Mouse (Mus musculus): Measurements from ENCODE around the gene Ak3. TPM values are rescaled to one million over a fixed set of nuclear protein-coding genes. Genes with fewer than 3 reads are reported as not detected.
"Not testable (repeated sequence)": the region's sequence is repeated elsewhere in the genome, so short reads cannot be mapped to it uniquely, and the experiment has no call there.

The Ak3 gene
- polyA plus RNA-seq, 1 experiment from 2014 or later = 80.8 TPM

DNA sequence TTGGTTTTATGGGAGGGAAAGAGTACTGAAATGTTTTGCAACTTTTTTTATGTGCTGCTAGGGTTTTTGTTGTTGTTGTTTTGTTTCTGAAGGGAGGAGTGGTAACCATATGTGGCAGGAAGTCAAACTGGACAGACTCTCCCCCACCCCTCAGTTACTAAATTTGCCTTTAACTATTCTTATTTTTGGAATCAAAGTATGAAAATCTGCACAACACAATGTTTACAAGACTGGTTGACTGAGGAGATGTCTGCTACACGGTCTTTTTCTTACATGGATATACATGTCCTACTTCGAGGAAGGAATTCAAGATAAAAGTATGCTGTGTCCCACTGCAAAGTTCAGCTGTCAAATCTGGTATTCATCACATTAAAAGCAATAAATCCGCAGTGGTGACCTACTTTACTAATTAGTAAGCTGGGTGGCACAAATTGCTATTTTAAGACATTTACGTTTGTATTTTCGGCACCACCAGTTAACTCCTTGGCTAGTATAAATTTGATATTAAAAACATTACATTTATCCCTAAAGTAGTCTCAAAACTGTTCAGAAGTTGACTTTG is 31.5 kb downstream of the Ak3 start:
- Histone ChIP-seq H3K9me3 (replicated peaks) (no peaks in the 10 kb centered on the region), H3K4me2 (no peak overlapping the region), H3K4me1 (replicated peaks) (peaks cover 2% of the 10 kb centered on the region; the same call in 1 of the 2 replicates), H3K27me3 (replicated peaks) (no peaks in the 10 kb centered on the region), H3K9ac (no peak overlapping the region), H3K36me3 (peaks cover 67% of the 10 kb centered on the region), H3K27ac (ENCODE audit: poor library complexity, severe bottlenecking) (no peak overlapping the region), H3K4me3 (no peak overlapping the region)
- ATAC-seq (ENCODE audit: insufficient number of reproducible peaks, low FRiP score) = no peak
- 65% methylated on average over 5 of the region's 5 CpGs for WGBS

DNA sequence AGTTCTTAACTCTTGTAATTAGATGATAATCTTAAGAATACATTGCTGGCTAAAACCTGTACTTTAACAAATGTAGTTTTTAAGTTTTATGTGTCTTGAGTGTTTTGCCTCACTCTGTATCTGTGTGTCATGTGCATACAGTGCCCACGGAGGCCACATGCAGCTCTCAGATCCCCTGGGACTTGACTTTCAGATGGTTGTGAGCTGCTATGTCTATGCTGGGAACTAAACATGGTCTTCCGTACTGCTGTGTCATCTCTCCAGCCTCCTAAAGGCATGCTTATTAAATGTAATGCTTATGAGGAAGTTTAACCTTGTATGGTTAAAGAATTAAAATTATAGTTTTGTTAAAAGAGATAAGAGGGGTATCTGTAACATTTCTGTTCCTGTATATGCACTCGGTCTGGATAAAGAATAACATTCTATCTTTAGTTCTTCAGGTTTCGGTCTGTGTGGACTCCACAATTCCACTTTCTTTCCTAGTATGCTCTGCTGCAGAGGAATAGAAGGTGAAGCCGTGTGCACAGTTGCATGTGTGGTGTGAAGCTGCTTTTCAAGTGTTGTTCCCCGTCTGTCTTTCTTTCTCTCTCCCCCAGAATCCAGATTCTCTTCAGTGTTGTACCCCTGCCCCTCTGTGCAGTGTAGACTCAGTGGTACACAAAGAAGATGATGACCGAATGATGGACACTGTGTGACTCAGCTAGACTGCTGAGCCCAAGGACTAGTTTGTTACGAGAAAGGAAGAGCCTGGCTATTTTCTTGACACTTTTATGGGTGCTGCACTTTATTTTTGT is 32.2 kb downstream of the Ak3 start:
- peaks cover 2% of the 10 kb centered on the region; the same call in 1 of the 2 replicates for H3K4me1 ChIP-seq (replicated peaks)
- ATAC-seq (ENCODE audit: insufficient number of reproducible peaks, low FRiP score) = no peak
- no peak overlapping the region for H3K27ac ChIP-seq (ENCODE audit: poor library complexity, severe bottlenecking)
- H3K9me3 ChIP-seq (replicated peaks) = no peaks in the 10 kb centered on the region
- no peaks in the 10 kb centered on the region for H3K27me3 ChIP-seq (replicated peaks)
- WGBS = 79% methylated on average over 8 of the region's 8 CpGs
- no peak overlapping the region for H3K9ac ChIP-seq
- peaks cover 69% of the 10 kb centered on the region for H3K36me3 ChIP-seq
- no peak overlapping the region for H3K4me3 ChIP-seq
- H3K4me2 ChIP-seq = no peak overlapping the region

DNA sequence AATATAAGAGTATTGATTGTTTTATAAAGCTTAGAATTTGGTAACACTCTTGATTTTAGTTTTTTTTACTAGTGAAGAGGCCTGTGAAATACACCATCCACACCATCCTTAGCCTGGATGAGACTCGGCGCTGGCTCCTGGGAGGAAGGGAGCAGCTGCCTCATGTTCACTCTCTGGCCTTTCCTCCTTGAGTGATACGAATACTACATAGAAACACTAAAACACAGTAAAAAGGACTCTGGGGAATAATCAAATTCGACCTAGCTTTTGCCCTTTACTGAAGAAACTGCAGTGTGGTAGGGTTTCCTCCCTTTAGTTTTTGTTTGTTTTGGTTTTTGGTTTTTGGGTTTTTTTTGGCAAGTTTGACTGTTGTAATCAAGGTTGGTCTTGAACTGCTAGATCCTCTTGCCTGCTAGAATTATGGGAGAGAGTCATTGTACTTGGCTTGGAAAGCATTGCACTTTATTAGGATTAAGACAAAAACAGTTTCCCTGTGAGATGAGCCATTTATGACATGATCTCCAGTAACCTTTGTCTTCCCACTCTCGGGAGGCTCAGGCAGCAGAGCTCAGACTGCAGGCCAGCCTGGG is 33.2 kb downstream of the Ak3 start:
- H3K4me2 ChIP-seq = no peak overlapping the region
- 79% methylated on average over 5 of the region's 5 CpGs for WGBS
- no peak overlapping the region for H3K4me3 ChIP-seq
- peaks cover 2% of the 10 kb centered on the region; the same call in 1 of the 2 replicates for H3K4me1 ChIP-seq (replicated peaks)
- peaks cover 62% of the 10 kb centered on the region for H3K36me3 ChIP-seq
- H3K9me3 ChIP-seq (replicated peaks) = no peaks in the 10 kb centered on the region
- ATAC-seq (ENCODE audit: insufficient number of reproducible peaks, low FRiP score) = no peak
- H3K9ac ChIP-seq = no peak overlapping the region
- no peak overlapping the region for H3K27ac ChIP-seq (ENCODE audit: poor library complexity, severe bottlenecking)
- no peaks in the 10 kb centered on the region for H3K27me3 ChIP-seq (replicated peaks)

DNA sequence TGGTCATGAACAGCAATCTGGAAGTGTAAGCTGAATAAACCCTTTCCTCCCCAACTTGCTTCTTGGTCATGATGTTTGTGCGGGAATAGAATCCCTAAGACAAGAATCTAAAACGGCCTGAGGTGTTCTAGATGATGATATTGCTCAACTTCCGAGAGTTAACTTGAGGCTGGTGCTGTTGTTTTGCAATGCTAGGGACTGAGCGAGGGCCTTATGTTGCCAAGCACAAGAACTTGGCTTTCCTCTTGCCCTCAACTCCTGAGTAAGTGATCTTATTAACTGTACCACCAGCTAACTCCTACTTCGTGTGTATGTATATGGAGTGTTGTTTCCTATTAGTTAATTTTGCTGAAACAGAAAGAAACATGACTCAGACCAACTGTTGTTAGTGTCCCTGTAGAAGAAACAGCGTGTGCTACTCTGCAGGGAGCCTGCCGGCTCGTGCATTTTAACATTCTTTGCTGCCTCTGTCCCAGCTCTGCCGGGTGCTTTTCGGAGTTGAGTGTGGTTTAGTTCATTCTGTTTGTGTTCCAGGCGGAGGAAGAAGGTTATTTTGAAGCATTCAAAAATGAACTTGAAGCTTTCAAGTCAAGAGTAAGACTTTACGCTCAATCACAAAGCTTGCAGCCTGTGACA is 36.3 kb downstream of the Ak3 start:
- no peak for ATAC-seq (ENCODE audit: insufficient number of reproducible peaks, low FRiP score)
- Histone ChIP-seq H3K4me3 (no peak overlapping the region), H3K36me3 (peaks cover 74% of the 10 kb centered on the region), H3K27ac (ENCODE audit: poor library complexity, severe bottlenecking) (no peak overlapping the region), H3K9ac (no peak overlapping the region), H3K4me1 (replicated peaks) (no peaks in the 10 kb centered on the region), H3K9me3 (replicated peaks) (no peaks in the 10 kb centered on the region), H3K27me3 (replicated peaks) (no peaks in the 10 kb centered on the region), H3K4me2 (no peak overlapping the region)
- 88% methylated on average over 12 of the region's 12 CpGs for WGBS

DNA sequence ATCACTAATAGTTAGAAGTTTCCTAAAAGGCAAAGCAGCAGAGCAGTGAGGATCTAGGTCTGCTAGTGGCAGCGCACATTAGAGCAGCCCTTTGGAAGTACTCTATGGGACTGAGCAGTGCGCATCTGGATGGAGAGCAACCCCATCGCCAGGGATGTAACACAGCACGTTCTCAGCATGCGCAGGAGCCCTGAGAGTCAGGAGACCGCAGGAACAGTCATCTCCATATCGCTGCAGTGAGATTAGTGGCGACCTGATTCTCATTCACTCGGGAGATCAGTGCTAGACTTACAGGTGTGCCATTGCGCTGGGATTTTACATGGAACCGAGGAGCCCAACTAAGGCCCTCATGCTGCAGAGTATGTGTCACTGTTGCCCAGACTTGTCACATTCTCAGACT is 38.7 kb downstream of the Ak3 start:
- 93% methylated on average over 11 of the region's 11 CpGs for WGBS
- no peaks in the 10 kb centered on the region for H3K27me3 ChIP-seq (replicated peaks)
- no peak overlapping the region for H3K27ac ChIP-seq (ENCODE audit: poor library complexity, severe bottlenecking)
- ATAC-seq (ENCODE audit: insufficient number of reproducible peaks, low FRiP score) = no peak
- no peak overlapping the region for H3K4me2 ChIP-seq
- no peaks in the 10 kb centered on the region for H3K9me3 ChIP-seq (replicated peaks)
- no peaks in the 10 kb centered on the region for H3K4me1 ChIP-seq (replicated peaks)
- H3K9ac ChIP-seq = no peak overlapping the region
- peaks cover 66% of the 10 kb centered on the region for H3K36me3 ChIP-seq
- no peak overlapping the region for H3K4me3 ChIP-seq

DNA sequence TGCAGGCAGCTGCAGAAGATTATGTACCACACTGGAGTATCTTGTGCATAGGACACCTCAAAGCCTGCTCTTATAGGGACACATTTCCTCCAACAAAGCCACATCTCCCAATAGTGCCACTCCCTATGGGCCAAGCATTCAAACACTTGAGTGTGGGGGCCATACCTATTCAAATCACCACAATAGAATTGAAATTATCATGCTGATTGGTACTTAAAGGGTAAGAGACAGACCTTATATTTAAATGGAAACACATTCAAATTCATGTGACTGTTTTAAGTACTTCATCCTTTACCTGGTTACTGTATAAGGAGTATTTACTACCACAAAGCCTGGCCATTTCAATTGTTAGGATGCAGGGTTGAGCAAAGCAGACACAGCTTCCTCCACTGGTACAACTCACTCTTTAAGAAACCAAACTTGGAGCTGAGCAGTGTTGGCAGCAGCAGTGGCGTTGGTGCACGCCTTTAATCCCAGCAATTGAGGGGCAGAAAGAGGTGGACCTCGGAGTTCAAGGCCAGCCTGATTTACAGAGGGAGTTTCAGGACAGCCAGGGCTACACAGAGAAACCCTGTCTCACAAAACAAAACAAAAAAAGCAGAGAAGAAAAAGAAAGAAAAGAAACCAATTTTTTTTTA is 39.6 kb downstream of the Ak3 start:
- WGBS = 88% methylated on average over 3 of the region's 3 CpGs
- Histone ChIP-seq H3K27me3 (replicated peaks) (no peaks in the 10 kb centered on the region), H3K36me3 (peaks cover 65% of the 10 kb centered on the region), H3K4me1 (replicated peaks) (no peaks in the 10 kb centered on the region), H3K9ac (no peak overlapping the region), H3K9me3 (replicated peaks) (no peaks in the 10 kb centered on the region), H3K4me3 (no peak overlapping the region), H3K4me2 (no peak overlapping the region), H3K27ac (ENCODE audit: poor library complexity, severe bottlenecking) (no peak overlapping the region)
- ATAC-seq (ENCODE audit: insufficient number of reproducible peaks, low FRiP score) = no peak

DNA sequence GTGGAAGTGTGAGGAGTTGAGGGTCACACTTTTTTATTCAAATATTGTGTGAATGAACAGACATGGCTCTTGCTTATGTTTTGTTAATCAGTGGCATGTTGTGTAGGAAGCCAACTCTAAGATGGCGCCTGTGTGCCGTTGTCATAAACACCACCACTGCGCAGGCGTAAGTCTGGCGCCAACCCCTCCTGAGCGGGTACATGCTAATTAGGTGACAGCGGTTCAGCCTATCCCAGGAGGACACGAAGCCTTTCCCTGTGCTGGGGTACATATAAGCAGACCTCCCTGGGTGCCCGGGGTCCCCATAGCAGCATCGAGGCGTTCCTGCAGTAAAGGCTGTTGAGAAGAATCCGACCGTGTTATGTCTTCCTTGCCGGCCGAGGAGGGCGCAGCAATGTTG is 47.4 kb downstream of the Ak3 start:
- not testable (repeated sequence) for H3K9me3 ChIP-seq (replicated peaks); H3K9ac ChIP-seq; H3K4me3 ChIP-seq; H3K4me1 ChIP-seq (replicated peaks); ATAC-seq (ENCODE audit: insufficient number of reproducible peaks, low FRiP score); H3K27me3 ChIP-seq (replicated peaks); H3K4me2 ChIP-seq; H3K27ac ChIP-seq (ENCODE audit: poor library complexity, severe bottlenecking)
- WGBS = 96% methylated on average over 16 of the region's 16 CpGs
- peaks cover 53% of the 10 kb centered on the region for H3K36me3 ChIP-seq

DNA sequence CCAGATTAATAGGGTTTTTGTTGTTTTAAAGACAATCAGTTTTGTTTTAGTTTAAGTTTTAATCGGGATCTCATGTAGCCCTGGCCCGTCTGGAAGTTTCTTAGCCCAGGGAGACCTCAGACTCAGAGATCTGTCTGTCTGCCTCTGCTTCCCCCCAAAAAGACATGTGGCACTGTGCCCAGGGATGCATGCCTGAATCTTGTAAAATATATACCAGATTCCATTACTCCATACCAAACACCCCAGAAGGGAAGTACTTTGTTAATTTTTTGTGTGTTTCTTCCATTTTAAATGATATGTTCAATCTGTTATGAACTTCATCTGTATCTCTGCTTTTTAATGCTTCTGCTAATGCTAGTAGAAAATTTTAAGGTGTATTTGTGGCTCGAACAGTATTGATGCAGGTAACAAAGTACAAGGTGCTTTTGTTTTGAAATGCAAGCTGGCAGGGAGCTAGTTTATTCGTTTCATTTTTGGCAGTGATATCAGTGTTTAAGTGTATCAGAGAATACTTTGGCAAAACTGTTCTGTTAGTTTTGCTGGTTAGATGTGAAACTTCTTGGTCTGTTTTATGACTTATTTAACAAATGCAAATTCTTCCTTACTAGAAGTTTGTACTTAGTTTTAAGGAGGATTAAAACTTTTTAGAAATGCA is 49.7 kb downstream of the Ak3 start:
- WGBS = 90% methylated on average over 4 of the region's 4 CpGs
- H3K4me1 ChIP-seq (replicated peaks) = no peaks in the 10 kb centered on the region

DNA sequence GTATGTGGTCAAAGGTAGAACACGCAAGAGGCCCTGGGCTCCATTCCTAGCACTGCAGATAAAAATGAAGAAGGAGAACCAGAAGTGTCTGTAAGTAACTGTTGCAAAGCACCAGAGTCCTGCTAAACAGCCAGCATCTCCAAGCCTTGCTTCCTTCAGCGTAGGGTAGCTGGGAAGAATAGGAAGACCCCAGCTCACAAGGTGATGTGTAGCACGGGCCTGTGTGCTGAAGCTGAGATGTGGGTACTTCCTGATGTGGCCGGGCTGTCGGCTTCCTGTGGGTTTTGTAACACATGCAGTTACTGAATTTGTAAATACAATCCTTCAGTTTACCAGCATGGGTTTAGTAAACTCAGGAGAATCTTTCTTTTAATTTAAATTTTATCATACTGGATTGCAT is 52.4 kb downstream of the Ak3 start:
- Histone ChIP-seq H3K27ac (ENCODE audit: poor library complexity, severe bottlenecking) (no peak overlapping the region), H3K27me3 (replicated peaks) (no peaks in the 10 kb centered on the region), H3K4me1 (replicated peaks) (peaks cover 9% of the 10 kb centered on the region), H3K36me3 (peaks cover 42% of the 10 kb centered on the region), H3K9me3 (replicated peaks) (no peaks in the 10 kb centered on the region), H3K9ac (no peak overlapping the region), H3K4me2 (no peak overlapping the region), H3K4me3 (no peak overlapping the region)
- WGBS = 92% methylated on average over 5 of the region's 5 CpGs
- no peak for ATAC-seq (ENCODE audit: insufficient number of reproducible peaks, low FRiP score)

More for the DNA sequence above, 49.7 kb downstream of the Ak3 start:
- Histone ChIP-seq H3K27ac (ENCODE audit: poor library complexity, severe bottlenecking) (no peak overlapping the region), H3K4me2 (no peak overlapping the region), H3K4me3 (no peak overlapping the region), H3K36me3 (peaks cover 62% of the 10 kb centered on the region), H3K9me3 (replicated peaks) (no peaks in the 10 kb centered on the region), H3K27me3 (replicated peaks) (no peaks in the 10 kb centered on the region), H3K9ac (no peak overlapping the region)
- ATAC-seq (ENCODE audit: insufficient number of reproducible peaks, low FRiP score) = no peak

DNA sequence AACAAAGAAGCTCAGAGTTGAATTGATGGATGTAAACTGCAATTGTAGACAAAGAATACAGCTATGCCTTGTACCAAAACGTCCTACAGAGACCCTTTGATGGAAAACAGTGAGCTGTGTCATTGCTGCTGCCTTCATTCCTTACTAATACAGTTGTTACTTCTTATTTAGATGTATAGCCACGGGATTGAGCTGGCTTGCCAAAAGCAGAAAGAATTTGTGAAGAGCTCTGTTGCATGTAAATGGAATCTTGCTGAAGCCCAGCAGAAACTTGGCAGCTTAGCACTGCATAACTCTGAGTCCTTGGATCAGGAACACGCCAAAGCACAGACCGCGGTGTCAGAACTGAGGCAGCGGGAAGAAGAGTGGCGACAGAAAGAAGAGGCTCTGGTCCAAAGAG is 52.9 kb downstream of the Ak3 start:
- peaks cover 9% of the 10 kb centered on the region for H3K4me1 ChIP-seq (replicated peaks)
- H3K27ac ChIP-seq (ENCODE audit: poor library complexity, severe bottlenecking) = no peak overlapping the region
- H3K4me3 ChIP-seq = no peak overlapping the region
- H3K27me3 ChIP-seq (replicated peaks) = no peaks in the 10 kb centered on the region
- no peaks in the 10 kb centered on the region for H3K9me3 ChIP-seq (replicated peaks)
- 87% methylated on average over 7 of the region's 7 CpGs for WGBS
- peaks cover 37% of the 10 kb centered on the region for H3K36me3 ChIP-seq
- H3K4me2 ChIP-seq = no peak overlapping the region
- H3K9ac ChIP-seq = no peak overlapping the region
- ATAC-seq (ENCODE audit: insufficient number of reproducible peaks, low FRiP score) = no peak

Data from heart, embryonic 12.5 days (tissue).